Mouse (Mus musculus): ENCODE measurements around the gene Thada. TPM values are rescaled to one million over a fixed set of nuclear protein-coding genes. Genes with fewer than 3 reads are reported as not detected.

Thada gene
- polyA plus RNA-seq (2015; fragmentation: Nextera tagmentation; extraction: Ambion mirVana), result 9.5 and 10.3 TPM in 2 replicates

GRCm38 (mm10) chr17:84465753-84466608 lies at the start of gene Thada:
TSS of gene Thada (minus strand) at chr17:84466205.
- peak within 1 kb of the TSS; percentile 85 for H3K27ac ChIP-seq
- peak within 1 kb of the TSS; percentile 92 for H3K9ac ChIP-seq
- peak within 1 kb of the TSS; percentile 93 for H3K4me3 ChIP-seq
- WGBS, result under 1% methylated on average over 67 of the region's 67 CpGs
- peaks cover 16% of the 10 kb centered on the region for H3K4me1 ChIP-seq
- peaks cover 9% of the 10 kb centered on the region for H3K36me3 ChIP-seq
- H3K4me2 ChIP-seq, result peak within 1 kb of the TSS; percentile 84
- H3K9me3 ChIP-seq, result no peaks in the 10 kb centered on the region
- no peaks in the 10 kb centered on the region for H3K27me3 ChIP-seq
- peak; percentile 97 for ATAC-seq (ENCODE audit: insufficient number of reproducible peaks, insufficient read depth, low FRiP score, low TSS enrichment, low read depth)

GRCm38 (mm10) chr17:84512516-84513085 lies 46.6 kb upstream of the Thada start:
- no peaks in the 10 kb centered on the region for H3K36me3 ChIP-seq
- H3K4me3 ChIP-seq, result peak overlapping the region; percentile 78
- H3K4me1 ChIP-seq, result peaks cover 26% of the 10 kb centered on the region
- H3K9ac ChIP-seq, result peak overlapping the region; percentile 88
- H3K9me3 ChIP-seq, result no peaks in the 10 kb centered on the region
- no peaks in the 10 kb centered on the region for H3K27me3 ChIP-seq
- WGBS, result 19% methylated on average over 4 of the region's 4 CpGs
- H3K4me2 ChIP-seq, result peak overlapping the region; percentile 85
- ATAC-seq (ENCODE audit: insufficient number of reproducible peaks, insufficient read depth, low FRiP score, low TSS enrichment, low read depth), result no peak
- H3K27ac ChIP-seq, result peak overlapping the region; percentile 80; the same call in 1 of the 2 replicates

GRCm38 (mm10) chr17:84511682-84512515 lies 45.9 kb upstream of the Thada start, which contains the start of gene Plekhh2:
TSS of gene Plekhh2 (plus strand) at chr17:84511895.
- peak; percentile 77 for ATAC-seq (ENCODE audit: insufficient number of reproducible peaks, insufficient read depth, low FRiP score, low TSS enrichment, low read depth)
- WGBS, result under 1% methylated on average over 72 of the region's 79 CpGs
- Histone ChIP-seq H3K9ac (peak within 1 kb of the TSS; percentile 88), H3K4me1 (peaks cover 26% of the 10 kb centered on the region), H3K27me3 (no peaks in the 10 kb centered on the region), H3K4me3 (peak within 1 kb of the TSS; percentile 78), H3K36me3 (no peaks in the 10 kb centered on the region), H3K27ac (peak within 1 kb of the TSS; percentile 80), H3K9me3 (no peaks in the 10 kb centered on the region), H3K4me2 (peak within 1 kb of the TSS; percentile 85)

- 22% methylated on average over 11 of the region's 11 CpGs for WGBS
- no peaks in the 10 kb centered on the region for H3K36me3 ChIP-seq
- peak overlapping the region; percentile 78 for H3K4me3 ChIP-seq
- peak overlapping the region; percentile 80 for H3K27ac ChIP-seq
- peak overlapping the region; percentile 85 for H3K4me2 ChIP-seq
- peak overlapping the region; percentile 88; the same call in 1 of the 2 replicates for H3K9ac ChIP-seq
- no peak for ATAC-seq (ENCODE audit: insufficient number of reproducible peaks, insufficient read depth, low FRiP score, low TSS enrichment, low read depth)
- no peaks in the 10 kb centered on the region for H3K9me3 ChIP-seq
- no peaks in the 10 kb centered on the region for H3K27me3 ChIP-seq
- H3K4me1 ChIP-seq, result peaks cover 26% of the 10 kb centered on the region
Observed at GRCm38 (mm10) chr17:84510961-84511639, 45.1 kb upstream of the Thada start.

GRCm38 (mm10) chr17:84510355-84510754 lies 44.4 kb upstream of the Thada start:
- Histone ChIP-seq H3K4me2 (peak overlapping the region; percentile 85; the same call in 1 of the 2 replicates), H3K4me1 (peaks cover 26% of the 10 kb centered on the region), H3K27me3 (no peaks in the 10 kb centered on the region), H3K27ac (peak overlapping the region; percentile 80), H3K9ac (no peak overlapping the region), H3K36me3 (no peaks in the 10 kb centered on the region), H3K4me3 (no peak overlapping the region), H3K9me3 (no peaks in the 10 kb centered on the region)
- no peak for ATAC-seq (ENCODE audit: insufficient number of reproducible peaks, insufficient read depth, low FRiP score, low TSS enrichment, low read depth)
- 20% methylated on average over 5 of the region's 5 CpGs for WGBS

- Histone ChIP-seq H3K4me2 (no peak overlapping the region), H3K4me1 (peaks cover 26% of the 10 kb centered on the region), H3K9ac (no peak overlapping the region), H3K9me3 (no peaks in the 10 kb centered on the region), H3K4me3 (no peak overlapping the region), H3K27ac (no peak overlapping the region), H3K36me3 (no peaks in the 10 kb centered on the region), H3K27me3 (no peaks in the 10 kb centered on the region)
- 76% methylated on average over 4 of the region's 4 CpGs for WGBS
- no peak for ATAC-seq (ENCODE audit: insufficient number of reproducible peaks, insufficient read depth, low FRiP score, low TSS enrichment, low read depth)
Observed at GRCm38 (mm10) chr17:84509176-84509575, 43.2 kb upstream of the Thada start.

- no peak overlapping the region for H3K4me3 ChIP-seq
- H3K27me3 ChIP-seq, result no peaks in the 10 kb centered on the region
- peaks cover 26% of the 10 kb centered on the region for H3K4me1 ChIP-seq
- 78% methylated on average over 3 of the region's 3 CpGs for WGBS
- no peak overlapping the region for H3K4me2 ChIP-seq
- no peak overlapping the region for H3K9ac ChIP-seq
- H3K9me3 ChIP-seq, result no peaks in the 10 kb centered on the region
- ATAC-seq (ENCODE audit: insufficient number of reproducible peaks, insufficient read depth, low FRiP score, low TSS enrichment, low read depth), result no peak
- H3K36me3 ChIP-seq, result no peaks in the 10 kb centered on the region
- H3K27ac ChIP-seq, result no peak overlapping the region
Observed at GRCm38 (mm10) chr17:84508736-84509135, 42.7 kb upstream of the Thada start.

GRCm38 (mm10) chr17:84505922-84506321 lies 39.9 kb upstream of the Thada start:
- Histone ChIP-seq H3K4me3 (no peak overlapping the region), H3K4me1 (peaks cover 14% of the 10 kb centered on the region), H3K4me2 (no peak overlapping the region), H3K9ac (no peak overlapping the region), H3K36me3 (no peaks in the 10 kb centered on the region), H3K27ac (no peak overlapping the region), H3K27me3 (no peaks in the 10 kb centered on the region), H3K9me3 (no peaks in the 10 kb centered on the region)
- ATAC-seq (ENCODE audit: insufficient number of reproducible peaks, insufficient read depth, low FRiP score, low TSS enrichment, low read depth), result no peak
- WGBS, result 65% methylated on average over 2 of the region's 2 CpGs

- ATAC-seq (ENCODE audit: insufficient number of reproducible peaks, insufficient read depth, low FRiP score, low TSS enrichment, low read depth), result no peak
- 73% methylated on average over 3 of the region's 3 CpGs for WGBS
Observed at GRCm38 (mm10) chr17:84502341-84502740, 36.3 kb upstream of the Thada start.

GRCm38 (mm10) chr17:84498639-84499038 lies 32.6 kb upstream of the Thada start:
- 54% methylated on average over 5 of the region's 5 CpGs for WGBS
- Histone ChIP-seq H3K27ac (no peak overlapping the region), H3K4me2 (no peak overlapping the region), H3K4me3 (no peak overlapping the region), H3K9me3 (no peaks in the 10 kb centered on the region), H3K36me3 (no peaks in the 10 kb centered on the region), H3K27me3 (no peaks in the 10 kb centered on the region), H3K4me1 (peaks cover 3% of the 10 kb centered on the region; the same call in 1 of the 2 replicates), H3K9ac (no peak overlapping the region)
- no peak for ATAC-seq (ENCODE audit: insufficient number of reproducible peaks, insufficient read depth, low FRiP score, low TSS enrichment, low read depth)

More at GRCm38 (mm10) chr17:84502341-84502740, 36.3 kb upstream of the Thada start:
- Histone ChIP-seq H3K9me3 (no peaks in the 10 kb centered on the region), H3K27ac (no peak overlapping the region), H3K4me2 (no peak overlapping the region), H3K9ac (no peak overlapping the region), H3K27me3 (no peaks in the 10 kb centered on the region), H3K4me3 (no peak overlapping the region), H3K36me3 (no peaks in the 10 kb centered on the region), H3K4me1 (peaks cover 3% of the 10 kb centered on the region; the same call in 1 of the 2 replicates)
